14 mouse cellular contexts compared by ENCODE assay signal in genomic region chr2:26057053-26057452, GRCm38 (mm10).
"Had no signal": no experiment of that assay in that cellular context is flagged by ENCODE, and none has a peak within 500 bp of the region (broad histone marks: within the 10 kb centered on the region; RNA-seq: fewer than 3 reads in every experiment).

No protein-coding gene starts in this region.

- H3K9ac ChIP-seq: lung, embryonic 14.5 days; midbrain, embryonic 12.5 days; neural tube, embryonic 13.5 days; neural tube, embryonic 15.5 days; stomach, embryonic 15.5 days had no signal

- H3K36me3 ChIP-seq: midbrain, embryonic 10.5 days; midbrain, embryonic 12.5 days; stomach, embryonic 15.5 days had no signal

- H3K9me3 ChIP-seq: midbrain, embryonic 10.5 days; midbrain, embryonic 12.5 days; neural tube, embryonic 13.5 days; neural tube, embryonic 15.5 days; stomach, embryonic 15.5 days had no signal

- H3K4me2 ChIP-seq: lung, embryonic 14.5 days; midbrain, embryonic 12.5 days; neural tube, embryonic 13.5 days; neural tube, embryonic 15.5 days; stomach, embryonic 15.5 days had no signal

- H3K27me3 ChIP-seq: midbrain, embryonic 12.5 days; neural tube, embryonic 13.5 days; neural tube, embryonic 15.5 days; stomach, embryonic 15.5 days had no signal

- H3K4me3 ChIP-seq: midbrain, embryonic 10.5 days; midbrain, embryonic 12.5 days; neural tube, embryonic 13.5 days; neural tube, embryonic 15.5 days; stomach, embryonic 15.5 days had no signal

- DNase-seq: lung, adult 18-20 months; lung, embryonic 14.5 days; lung, postnatal 10 days; lung, postnatal 4 days; midbrain, embryonic 14.5 days; right cerebral cortex, postnatal 14 days; thymus, adult 18-20 months; thymus, postnatal 14 days; thymus, postnatal 36 days had no signal

- H3K27ac ChIP-seq: midbrain, embryonic 10.5 days; midbrain, embryonic 12.5 days; neural tube, embryonic 13.5 days; neural tube, embryonic 15.5 days had no signal
